Mouse (Mus musculus) small intestine, adult 2 months (tissue): ENCODE results near the gene Pik3c2g.

Experiments used
- CTCF ChIP-seq: fragments of 200-500 bp; IDR thresholded peaks from 2 replicates; pipeline ENCODE4 v1.5.1; 2012; ENCODE audit warnings: low read depth, mild to moderate bottlenecking, control low read depth, inconsistent platforms, low read length, moderate library complexity, mixed read lengths; ENCODE audit not compliant: insufficient replicate concordance, insufficient read length; ENCODE audit errors: extremely low read depth
- POLR2A ChIP-seq: fragments of 200-500 bp; IDR thresholded peaks from 2 replicates; pipeline ENCODE4 v1.6.1; 2012; ENCODE audit warnings: low read depth, mild to moderate bottlenecking, control low read depth, inconsistent platforms, low read length, moderate library complexity

GRCm38 (mm10) chr6:139908997-139909669, 322.1 kb downstream of the Pik3c2g start:
- no peak for TF ChIP-seq CTCF
- no peak for TF ChIP-seq POLR2A
